Mouse (Mus musculus) liver, postnatal 0 days (tissue): ENCODE measurements around the gene Cfap77. TPM values are rescaled to one million over a fixed set of nuclear protein-coding genes. Genes with fewer than 3 reads are reported as not detected.
"Not testable (repeated sequence)": the region's sequence is repeated elsewhere in the genome, so short reads cannot be mapped to it uniquely, and the experiment has no call there.

Source experiments
- ATAC-seq: fragments of 200-750 bp; cut with Nextera tagmentation; 2 replicates; pipeline ENCODE4 v1.8.0; 2017; ENCODE audit warnings: mild to moderate bottlenecking, moderate library complexity
- DNase-seq: peaks from one replicate; pipeline ENCODE4 v3.0.0-alpha.2; 2016
- H3K27ac ChIP-seq: fragments of 300-500 bp; sonication (generic); 2 replicates; pipeline ENCODE4 v1.5.1; 2014; ENCODE audit warnings: antibody characterized with exemption, moderate library complexity, mild to moderate bottlenecking, low read depth
- H3K27me3 ChIP-seq: fragments of 300-500 bp; sonication (generic); 2 replicates; pipeline ENCODE4 v1.6.1; 2014; ENCODE audit warnings: low read length, control low read depth, mixed read lengths; ENCODE audit not compliant: insufficient read depth
- H3K36me3 ChIP-seq: fragments of 300-500 bp; sonication (generic); replicated peaks from 2 replicates; pipeline ENCODE4 v1.6.1; 2014; ENCODE audit warnings: mild to moderate bottlenecking, control low read depth, low read length, moderate library complexity, mixed read lengths; ENCODE audit not compliant: insufficient read depth
- H3K4me1 ChIP-seq: fragments of 300-500 bp; sonication (generic); 2 replicates; pipeline ENCODE4 v1.6.1; 2014; ENCODE audit warnings: antibody characterized with exemption, mild to moderate bottlenecking, control low read depth; ENCODE audit not compliant: insufficient read depth
- H3K4me2 ChIP-seq: fragments of 300-500 bp; sonication (generic); 2 replicates; pipeline ENCODE4 v1.6.1; 2014; ENCODE audit warnings: low read depth, mild to moderate bottlenecking, low read length, moderate library complexity, mixed read lengths
- H3K4me3 ChIP-seq: fragments of 300-500 bp; sonication (generic); 2 replicates; pipeline ENCODE4 v1.5.1; 2014; ENCODE audit warnings: low read depth, low read length
- H3K9ac ChIP-seq: fragments of 300-500 bp; sonication (generic); replicated peaks from 2 replicates; pipeline ENCODE4 v1.6.1; 2014; ENCODE audit warnings: mild to moderate bottlenecking, moderate library complexity
- H3K9me3 ChIP-seq: fragments of 300-500 bp; sonication (generic); 2 replicates; pipeline ENCODE4 v1.6.1; 2016; ENCODE audit warnings: mild to moderate bottlenecking, control low read depth, low read length, mixed read lengths
- CTCF ChIP-seq: sonication (generic); IDR thresholded peaks from 2 replicates; pipeline ENCODE4 v1.5.1; 2016; ENCODE audit warnings: antibody characterized with exemption, low read depth
- EP300 ChIP-seq: IDR thresholded peaks from 2 replicates; pipeline ENCODE4 v1.6.1; 2016; ENCODE audit warnings: antibody characterized with exemption, low read depth, mild to moderate bottlenecking
- WGBS: fragments of 180-500 bp; shearing (Covaris S2); extraction: QIAGEN DNeasy Blood & Tissue Kit; methylation state at CpG from one replicate; pipeline ENCODE4 v1.1.7; 2014; ENCODE audit not compliant: insufficient replicate concordance; 5-methylcytosine and 5-hydroxymethylcytosine counted together
- polyA plus RNA-seq: library from polyadenylated mRNA; unstranded; fragments of >200 nt; fragmentation: Nextera tagmentation; extraction: Ambion mirVana; gene quantifications from 2 replicates; pipeline ENCODE4 v1.2.1, GENCODE M21; 2015

Gene Cfap77
- polyA plus RNA-seq, 1 experiment from 2014 or later = 0.06 TPM

DNA sequence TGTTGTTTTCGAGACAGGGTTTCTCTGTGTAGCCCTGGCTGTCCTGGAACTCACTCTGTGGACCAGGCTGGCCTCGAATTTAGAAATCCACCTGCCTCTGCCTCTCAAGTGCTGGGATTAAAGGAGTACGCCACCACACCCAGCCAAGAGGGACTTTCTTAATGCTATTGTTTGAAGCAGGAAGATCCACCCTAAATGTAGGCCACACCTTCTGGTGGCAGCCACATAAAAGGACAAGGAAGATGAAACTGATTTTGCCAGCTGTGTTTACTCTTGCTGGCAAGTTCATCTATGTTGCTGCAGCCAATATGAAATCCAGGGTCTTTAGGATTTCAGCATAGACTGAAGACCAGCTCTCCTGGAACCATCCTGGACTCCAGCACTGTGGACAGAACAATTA is 42.6 kb upstream of the Cfap77 start:
- H3K9me3 ChIP-seq = no peaks in the 10 kb centered on the region
- ATAC-seq (no peak), DNase-seq (no peak)
- no peak overlapping the region for H3K4me3 ChIP-seq
- H3K27me3 ChIP-seq = no peaks in the 10 kb centered on the region
- no peak overlapping the region for H3K27ac ChIP-seq
- no peak overlapping the region for H3K4me2 ChIP-seq
- WGBS = 73% methylated on average over 3 of the region's 3 CpGs
- H3K4me1 ChIP-seq = no peaks in the 10 kb centered on the region
- TF ChIP-seq CTCF (no peak), EP300 (no peak)
- no peaks in the 10 kb centered on the region for H3K36me3 ChIP-seq
- H3K9ac ChIP-seq = no peak overlapping the region

- H3K9me3 ChIP-seq = no peaks in the 10 kb centered on the region
- H3K4me2 ChIP-seq = no peak overlapping the region
- 71% methylated on average over 4 of the region's 4 CpGs for WGBS
- no peaks in the 10 kb centered on the region for H3K27me3 ChIP-seq
- TF ChIP-seq EP300 (no peak), CTCF (no peak)
- no peaks in the 10 kb centered on the region for H3K36me3 ChIP-seq
- H3K9ac ChIP-seq = no peak overlapping the region
- no peak for ATAC-seq
- no peak overlapping the region for H3K27ac ChIP-seq
- no peaks in the 10 kb centered on the region for H3K4me1 ChIP-seq
- DNase-seq = no peak
- no peak overlapping the region for H3K4me3 ChIP-seq
Measured at GRCm38 (mm10) chr2:29096751-29097150, 41.9 kb upstream of the Cfap77 start.

DNA sequence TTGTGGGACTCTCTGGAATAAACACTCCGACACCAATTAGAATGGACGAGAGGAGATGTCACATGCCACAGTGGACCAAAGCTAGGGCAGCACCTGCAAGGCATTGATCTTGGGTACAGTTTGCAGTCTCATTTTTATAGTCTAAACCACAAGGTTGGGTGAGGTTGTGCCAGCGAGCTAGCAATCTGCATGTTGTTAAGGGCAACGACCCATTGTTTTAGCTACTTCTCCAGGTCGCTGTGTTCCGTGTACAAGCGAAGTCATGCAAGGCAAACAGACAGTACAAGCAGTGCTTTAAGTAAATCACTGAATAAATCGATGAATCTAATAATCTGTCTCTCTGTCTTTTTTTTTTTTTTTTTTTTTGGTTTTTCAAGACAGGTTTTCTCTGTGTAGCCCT is 40.8 kb upstream of the Cfap77 start:
- ATAC-seq (no peak), DNase-seq (no peak)
- WGBS = 85% methylated on average over 8 of the region's 8 CpGs
- Histone ChIP-seq H3K4me1 (no peaks in the 10 kb centered on the region), H3K27me3 (no peaks in the 10 kb centered on the region), H3K27ac (no peak overlapping the region), H3K9ac (no peak overlapping the region), H3K9me3 (no peaks in the 10 kb centered on the region), H3K36me3 (no peaks in the 10 kb centered on the region), H3K4me2 (no peak overlapping the region), H3K4me3 (no peak overlapping the region)
- TF ChIP-seq CTCF (no peak), EP300 (no peak)

GRCm38 (mm10) chr2:29089276-29089675 is 34.4 kb upstream of the Cfap77 start:
- H3K4me3 ChIP-seq, H3K4me1 ChIP-seq, H3K27me3 ChIP-seq, ATAC-seq, DNase-seq, H3K4me2 ChIP-seq, H3K9ac ChIP-seq, H3K9me3 ChIP-seq: not testable (repeated sequence)
- Histone ChIP-seq H3K36me3 (peaks cover 18% of the 10 kb centered on the region), H3K27ac (peak overlapping the region; percentile 44; the same call in 1 of the 2 replicates)
- TF ChIP-seq EP300 = 0 out of 2 replicates have a peak, but pooled peaks have one; percentile 23
- WGBS = 61% methylated on average over 6 of the region's 6 CpGs

GRCm38 (mm10) chr2:29086026-29086425 is 31.2 kb upstream of the Cfap77 start:
- Histone ChIP-seq H3K4me2 (no peak overlapping the region), H3K27me3 (no peaks in the 10 kb centered on the region), H3K4me3 (no peak overlapping the region), H3K36me3 (peaks cover 47% of the 10 kb centered on the region), H3K4me1 (no peaks in the 10 kb centered on the region), H3K27ac (no peak overlapping the region), H3K9me3 (no peaks in the 10 kb centered on the region), H3K9ac (no peak overlapping the region)
- ATAC-seq = no peak
- TF ChIP-seq EP300 = no peak
- no peak for TF ChIP-seq CTCF
- 92% methylated on average over 7 of the region's 7 CpGs for WGBS
- DNase-seq = no peak

- WGBS = 63% methylated on average over 3 of the region's 3 CpGs
- no peaks in the 10 kb centered on the region for H3K9me3 ChIP-seq
- no peak overlapping the region for H3K4me2 ChIP-seq
- no peaks in the 10 kb centered on the region for H3K27me3 ChIP-seq
- peaks cover 77% of the 10 kb centered on the region for H3K36me3 ChIP-seq
- TF ChIP-seq EP300 (no peak), CTCF (peak; percentile 25)
- no peak overlapping the region for H3K9ac ChIP-seq
- no peak overlapping the region for H3K27ac ChIP-seq
- H3K4me1 ChIP-seq = no peaks in the 10 kb centered on the region
- no peak overlapping the region for H3K4me3 ChIP-seq
- DNase-seq = no peak
- no peak for ATAC-seq
Measured at GRCm38 (mm10) chr2:29081965-29082364, 27.1 kb upstream of the Cfap77 start.

DNA sequence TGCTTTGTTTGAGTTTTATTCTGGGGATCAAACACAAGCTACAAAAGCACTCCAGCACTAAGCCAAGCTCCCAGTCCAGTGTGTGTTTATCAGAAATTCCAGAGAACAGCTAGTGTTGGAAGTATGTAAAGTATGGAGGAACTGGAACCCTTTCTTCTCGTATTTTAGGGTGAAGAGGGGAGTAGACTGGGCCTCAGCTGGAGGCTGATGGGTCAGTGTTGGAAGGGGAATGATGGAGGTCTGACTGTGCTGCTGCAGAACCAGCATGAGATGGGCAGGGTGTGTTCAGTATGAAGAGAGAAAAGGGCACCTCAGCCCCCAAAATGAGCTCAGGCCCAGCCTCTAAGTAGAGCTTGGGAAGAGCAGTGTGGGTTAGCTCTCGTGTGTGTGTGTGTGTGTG is 21.4 kb upstream of the Cfap77 start:
- no peak for DNase-seq
- H3K4me3 ChIP-seq = no peak overlapping the region
- H3K27me3 ChIP-seq = no peaks in the 10 kb centered on the region
- no peak for ATAC-seq
- peaks cover 68% of the 10 kb centered on the region for H3K36me3 ChIP-seq
- 79% methylated on average over 2 of the region's 2 CpGs for WGBS
- H3K4me1 ChIP-seq = no peaks in the 10 kb centered on the region
- H3K4me2 ChIP-seq = no peak overlapping the region
- no peak overlapping the region for H3K27ac ChIP-seq
- no peaks in the 10 kb centered on the region for H3K9me3 ChIP-seq
- TF ChIP-seq EP300 = no peak
- TF ChIP-seq CTCF = no peak
- no peak overlapping the region for H3K9ac ChIP-seq
